Mouse (Mus musculus) liver, embryonic 14.5 days (tissue): ENCODE data around the gene Lnpep.

ENCODE experiments used
- CTCF ChIP-seq: IDR thresholded peaks from 2 replicates; pipeline ENCODE4 v1.5.1; 2016; ENCODE audit warnings: antibody characterized with exemption, low read depth, control low read depth
- EP300 ChIP-seq: IDR thresholded peaks from 2 replicates; pipeline ENCODE4 v1.6.1; 2016; ENCODE audit warnings: antibody characterized with exemption, low read depth

DNA sequence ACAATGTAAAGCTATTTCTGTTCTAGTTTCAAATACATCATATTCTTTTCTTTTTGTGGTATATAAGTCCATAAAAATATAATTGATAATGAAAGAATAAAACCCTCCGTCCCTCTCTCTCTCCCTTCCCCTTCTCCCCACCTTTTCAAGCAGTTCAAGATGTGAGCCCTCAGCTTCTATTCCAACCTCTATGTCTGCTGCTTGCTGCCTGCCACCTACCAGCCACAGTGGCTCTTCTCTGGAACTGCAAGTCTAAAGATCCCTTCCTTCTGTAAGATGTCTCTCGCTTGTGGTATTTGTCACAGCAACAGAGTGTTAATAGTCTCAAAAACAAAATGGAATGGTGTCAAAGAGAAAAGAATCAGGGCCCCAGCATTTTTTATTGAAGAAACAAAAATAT is 20.3 kb downstream of the Lnpep start:
- TF ChIP-seq CTCF (no peak), EP300 (no peak)
